Mouse (Mus musculus) heart, postnatal 10 days (tissue): ENCODE measurements around the gene Krit1. TPM values are rescaled to one million over a fixed set of nuclear protein-coding genes. Genes with fewer than 3 reads are reported as not detected.
"Not testable (repeated sequence)": the region's sequence is repeated elsewhere in the genome, so short reads cannot be mapped to it uniquely, and the experiment has no call there.

Experiments used
- DNase-seq, 2 experiments: peaks; one replicate each; pipeline ENCODE4 v3.0.0; 2021
- intact Hi-C: fragments of 180-260 bp; cut with DNase I; formaldehyde crosslinking; loops from one replicate; pipeline ENCODE4 v1.15.1; 2025
- total RNA-seq, 2 experiments: library from RNA; stranded (reverse); gene quantifications; 2 replicates each; pipeline ENCODE4 v1.2.3; 2021

The Krit1 gene
- 10 to 100 TPM; 31.7 to 35.7 TPM for total RNA-seq

DNA sequence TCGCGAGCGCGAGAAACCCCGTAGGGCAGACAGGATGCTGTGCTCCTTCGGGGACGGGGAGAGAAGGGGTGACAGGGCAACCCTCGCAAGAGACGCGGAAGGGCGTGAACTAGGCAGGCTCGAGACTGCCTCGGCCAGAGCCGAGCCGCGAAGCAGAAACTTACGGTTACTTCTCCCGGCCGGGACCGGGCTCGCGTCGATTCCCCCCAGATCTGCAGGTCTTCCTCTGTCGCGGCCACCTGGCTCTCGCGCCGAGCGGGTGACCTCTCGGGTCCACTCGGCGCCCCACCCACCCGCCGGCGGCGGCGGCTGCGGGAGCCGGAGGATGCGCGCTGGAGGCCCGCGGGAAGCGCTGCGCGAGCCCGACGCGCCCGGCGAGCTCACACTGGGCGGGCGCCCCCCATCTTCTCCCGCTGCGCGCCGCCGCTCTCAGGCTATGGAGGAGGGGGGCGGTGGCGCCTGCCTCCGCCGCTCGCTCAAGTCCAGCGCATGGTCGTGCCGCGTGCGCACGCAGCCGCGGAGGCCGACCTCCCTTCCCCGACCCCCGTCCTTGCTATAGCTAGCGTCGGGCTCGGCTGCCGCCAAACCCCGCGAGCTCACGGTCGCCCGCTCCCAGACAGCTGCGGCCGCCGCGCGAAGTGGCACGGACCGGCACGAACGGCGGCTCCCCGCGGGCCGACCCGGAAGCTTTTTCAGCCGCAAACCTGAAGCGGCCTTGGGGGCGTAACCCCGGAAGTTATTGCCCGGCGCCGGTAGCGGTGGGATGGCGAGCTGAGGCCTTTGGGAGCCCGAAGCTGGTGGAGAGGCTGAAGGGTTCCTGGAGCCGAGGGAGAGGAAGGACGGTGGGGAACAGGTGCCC is at the start of gene Krit1, which contains the start of gene Ankib1:
Gene Krit1 (plus strand): TSS at position 752 of the 859 bp plus-strand sequence.
Gene Ankib1 (minus strand): TSS at position 493 of the 859 bp plus-strand sequence.
- intact Hi-C loops: loop anchor here (2.0 to 5.0 kb wide), 2 partner anchors 70 to 156 kb away; no protein-coding TSS in a partner anchor
- DNase-seq: peak; percentile 93 to 94

DNA sequence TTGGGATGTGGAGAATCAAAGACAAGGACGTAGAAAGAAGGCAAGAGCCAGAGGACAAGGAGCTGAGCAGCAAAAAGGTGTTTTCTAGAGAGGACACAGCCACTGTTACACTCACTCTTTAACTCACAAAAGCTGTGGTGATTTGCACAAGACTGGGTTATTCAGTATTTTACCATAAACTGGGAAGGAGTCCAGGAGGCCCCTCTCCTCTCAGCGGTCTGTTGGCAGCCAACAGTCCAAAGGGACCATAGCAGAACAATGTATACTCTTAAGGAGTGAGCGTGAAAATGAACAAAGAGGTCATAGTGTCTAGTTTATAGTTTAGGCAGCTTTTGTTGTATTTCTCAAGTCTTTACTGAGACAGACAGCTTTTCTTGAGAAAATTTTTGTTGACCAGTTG is 31.5 kb upstream of the Krit1 start:
- DNase-seq: no peak
- intact Hi-C loops: no loop called here

- intact Hi-C loops: loop anchor here (2.0 kb wide), 1 partner anchor 13 kb away; no protein-coding TSS in a partner anchor
- no peak for DNase-seq
These were observed 31.0 kb upstream of the Krit1 start for GRCm38 (mm10) chr5:3772017-3772416.

DNA sequence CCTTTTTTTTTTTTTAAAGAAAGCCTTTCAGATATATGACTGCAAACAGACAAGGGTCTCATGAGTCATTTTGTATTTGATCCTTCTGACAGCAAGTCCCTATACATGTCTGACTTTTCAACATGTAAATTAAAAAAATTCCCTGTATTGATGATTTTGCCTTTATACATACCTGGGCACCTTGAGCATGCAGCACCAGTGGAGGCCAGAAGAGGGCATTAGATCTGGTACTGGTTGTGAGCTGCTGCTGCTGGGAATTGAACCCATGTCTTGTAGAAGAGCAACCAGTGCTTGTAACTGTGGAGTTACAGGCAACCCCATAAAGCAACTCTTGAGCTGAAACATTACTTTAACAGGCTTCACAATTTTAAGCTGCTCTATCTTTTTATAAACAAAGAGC is 20.3 kb upstream of the Krit1 start:
- intact Hi-C loops: no loop called here
- DNase-seq: no peak

DNA sequence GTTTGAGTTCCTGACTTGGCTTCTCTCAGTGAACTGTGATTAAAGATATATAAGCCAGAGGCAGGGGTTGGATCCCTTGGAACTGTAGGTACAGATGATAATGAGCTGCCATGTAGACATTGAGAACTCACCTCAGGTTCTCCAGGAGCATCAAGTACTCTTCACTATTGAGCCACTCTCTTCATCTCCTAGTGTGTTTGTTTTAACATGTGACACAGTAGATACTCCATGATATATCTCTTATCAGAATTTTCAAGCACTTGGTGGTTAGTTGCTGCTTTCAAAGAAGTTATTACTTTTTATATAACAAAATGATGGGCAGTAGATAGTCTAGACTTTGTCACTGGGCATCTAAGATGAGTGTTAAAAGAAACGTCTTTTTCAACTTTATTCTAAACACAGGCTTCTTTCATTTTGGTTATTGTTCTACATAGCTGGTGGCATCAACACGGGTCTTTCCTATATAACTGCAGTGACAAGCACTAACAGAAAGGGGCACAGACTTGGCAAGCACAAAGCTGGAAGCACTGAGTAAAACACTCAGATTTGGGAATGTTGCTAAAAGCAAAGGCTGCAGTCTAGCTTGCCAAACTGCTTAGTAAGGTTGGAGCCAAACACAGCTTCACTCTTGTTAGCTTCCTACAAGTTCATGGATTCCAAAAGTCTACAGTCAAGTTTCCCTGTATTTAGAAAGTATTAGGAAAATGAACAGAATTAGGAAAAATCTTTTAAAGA is 18.9 kb upstream of the Krit1 start:
- DNase-seq: no peak
- intact Hi-C loops: no loop called here

DNA sequence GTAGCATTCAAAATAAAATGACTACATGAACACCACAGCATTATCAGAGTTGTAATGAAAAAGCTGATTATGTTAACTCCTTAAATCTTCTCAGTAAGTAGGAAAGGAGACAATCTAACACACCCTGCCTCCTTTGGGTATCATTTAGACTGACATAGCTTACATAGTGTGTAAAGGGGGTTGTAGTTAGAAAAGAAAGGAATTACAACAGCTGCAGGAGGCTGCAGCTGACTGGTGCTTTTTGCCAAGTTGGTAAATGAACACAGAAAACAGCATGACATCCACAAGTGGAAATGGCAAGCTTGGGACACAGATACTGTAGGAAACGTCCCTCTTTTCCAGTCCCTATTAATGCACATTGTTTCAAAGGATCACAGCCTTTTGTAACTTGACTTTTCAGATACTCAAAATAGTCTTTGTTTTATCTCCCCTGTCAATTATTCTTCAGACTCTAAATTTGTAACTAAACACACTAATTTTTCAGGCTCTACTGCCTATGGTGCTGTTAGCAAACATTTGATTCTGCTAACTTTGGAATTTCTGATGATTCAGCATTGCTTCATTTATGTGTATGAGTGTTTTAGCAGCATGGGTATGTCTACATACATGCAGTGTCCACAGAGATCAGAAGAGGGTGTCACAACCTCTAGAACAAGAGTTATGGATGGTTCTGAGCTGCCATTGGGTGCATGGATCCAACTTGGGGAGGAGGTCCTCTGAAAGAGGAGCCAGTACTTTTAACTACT is 18.1 kb upstream of the Krit1 start:
- intact Hi-C loops: no loop called here
- DNase-seq: no peak

GRCm38 (mm10) chr5:3787548-3787947 is 15.4 kb upstream of the Krit1 start:
- intact Hi-C loops: no loop called here
- DNase-seq: peak; percentile 17 to 24

DNA sequence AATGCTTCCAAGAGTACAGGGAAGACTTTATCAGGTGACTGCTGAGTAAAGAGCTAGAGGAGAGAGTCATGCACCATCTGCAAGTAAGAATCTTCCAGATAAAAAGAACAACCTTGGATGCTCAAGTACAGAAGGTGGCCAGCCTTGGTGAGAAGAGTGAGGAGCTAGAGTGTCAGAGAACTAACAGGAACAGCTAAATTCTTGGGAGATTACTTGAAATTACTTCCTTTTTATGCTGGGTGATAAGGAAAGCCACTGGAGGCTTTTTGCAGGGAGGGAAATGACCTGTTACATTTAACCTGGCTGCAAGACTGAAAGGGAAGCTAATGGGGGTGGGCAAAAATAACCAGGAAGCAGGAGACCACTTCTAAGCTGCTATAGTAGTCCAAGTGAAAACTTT is 11.9 kb upstream of the Krit1 start:
- intact Hi-C loops: no loop called here
- no peak for DNase-seq

- DNase-seq, intact Hi-C loops: not testable (repeated sequence)
These were observed 5.9 kb upstream of the Krit1 start for GRCm38 (mm10) chr5:3797101-3797500.

GRCm38 (mm10) chr5:3798656-3799055 is 4.3 kb upstream of the Krit1 start:
- intact Hi-C loops: not testable (repeated sequence)

GRCm38 (mm10) chr5:3800041-3800440 is 2.9 kb upstream of the Krit1 start:
- DNase-seq: no peak
- intact Hi-C loops: loop anchor here (5.0 kb wide), 1 partner anchor 68 kb away; no protein-coding TSS in a partner anchor

More at GRCm38 (mm10) chr5:3798656-3799055, 4.3 kb upstream of the Krit1 start:
- DNase-seq: not testable (repeated sequence)

- no peak for DNase-seq
- intact Hi-C loops: loop anchor here (5.0 kb wide), 1 partner anchor 69 kb away; no protein-coding TSS in a partner anchor
These were observed 2.1 kb upstream of the Krit1 start for GRCm38 (mm10) chr5:3800881-3801280.

DNA sequence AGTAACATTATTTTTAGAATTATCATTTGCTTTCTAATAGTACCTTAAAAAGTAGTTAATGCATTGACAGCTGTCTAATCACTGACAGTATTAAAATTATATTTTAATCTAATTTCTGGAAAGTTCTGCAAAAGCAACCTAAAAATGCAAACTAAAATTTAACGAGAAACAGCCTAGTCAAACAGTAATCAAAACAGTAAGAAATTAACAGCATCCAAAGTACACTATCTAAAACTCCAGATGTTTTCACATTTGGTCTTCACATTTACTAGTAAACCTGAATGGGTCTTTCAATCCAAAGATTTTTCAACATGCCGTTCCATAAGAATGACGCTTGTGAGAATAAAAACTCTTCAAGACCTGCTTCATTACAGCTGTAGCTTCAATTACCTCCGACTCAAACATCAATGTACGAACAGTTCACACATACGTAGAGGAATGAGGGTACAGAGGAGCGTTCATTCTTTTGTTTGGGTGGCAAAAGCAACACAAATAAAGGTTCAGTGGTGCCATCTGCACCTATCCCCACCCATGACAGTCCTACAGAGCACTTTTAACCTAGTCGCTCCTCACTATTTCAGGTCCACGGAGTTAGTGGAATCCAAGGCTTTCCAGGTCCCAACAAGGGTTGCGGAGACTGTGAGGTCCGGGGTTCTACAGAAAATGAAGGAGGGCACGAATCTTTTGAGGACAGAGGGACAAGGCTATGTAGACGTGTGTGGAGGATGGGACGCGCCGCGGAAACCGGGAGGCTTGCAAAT is 1.1 kb upstream of the Krit1 start:
- intact Hi-C loops: loop anchor here (2.0 to 5.0 kb wide), 2 partner anchors 70 to 155 kb away; no protein-coding TSS in a partner anchor
- no peak for DNase-seq

DNA sequence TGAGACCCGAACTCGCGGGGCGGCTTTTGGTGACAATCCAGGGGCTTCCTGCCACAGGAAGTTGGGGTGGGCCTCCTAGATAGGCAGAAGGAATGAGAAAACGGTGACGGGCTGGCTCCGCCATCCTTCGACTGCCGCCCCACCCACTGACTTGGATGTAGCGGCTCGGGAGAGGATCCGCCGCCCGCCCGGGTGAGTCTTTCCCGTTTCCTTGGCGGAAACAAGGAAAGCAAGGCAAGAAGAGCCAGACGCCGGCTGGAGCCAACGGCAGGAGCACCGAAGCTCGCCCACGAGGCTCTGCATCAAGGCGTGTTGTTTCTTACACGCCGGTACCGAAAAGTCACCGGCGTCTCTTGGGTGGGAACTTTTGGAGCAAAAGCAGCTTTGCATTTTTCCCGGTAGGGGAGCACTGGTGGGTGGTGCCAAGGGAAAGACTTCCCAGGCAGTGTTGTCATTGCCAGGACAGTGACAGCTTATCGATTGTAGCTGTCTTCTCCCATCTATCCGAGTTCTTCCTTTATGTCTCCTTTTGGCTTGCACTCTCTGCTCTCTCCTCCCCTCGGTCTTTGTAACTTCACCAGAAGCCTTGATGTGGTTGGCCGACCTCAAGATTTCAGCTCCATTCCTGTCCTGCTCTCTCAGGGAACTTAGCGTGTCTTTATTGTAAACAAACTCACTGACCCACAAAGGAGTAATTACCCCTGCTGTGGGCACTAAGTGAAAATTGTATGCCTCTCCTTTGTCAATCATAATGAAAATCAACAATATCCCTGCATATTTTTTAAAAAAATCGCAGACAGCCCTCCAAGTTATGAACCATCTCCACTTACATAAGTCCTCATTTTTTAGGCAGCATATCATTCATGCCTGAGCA is 545 bp downstream of the Krit1 start:
- intact Hi-C loops: loop anchor here (2.0 to 5.0 kb wide), 2 partner anchors 71 to 157 kb away; no protein-coding TSS in a partner anchor
- DNase-seq: no peak

DNA sequence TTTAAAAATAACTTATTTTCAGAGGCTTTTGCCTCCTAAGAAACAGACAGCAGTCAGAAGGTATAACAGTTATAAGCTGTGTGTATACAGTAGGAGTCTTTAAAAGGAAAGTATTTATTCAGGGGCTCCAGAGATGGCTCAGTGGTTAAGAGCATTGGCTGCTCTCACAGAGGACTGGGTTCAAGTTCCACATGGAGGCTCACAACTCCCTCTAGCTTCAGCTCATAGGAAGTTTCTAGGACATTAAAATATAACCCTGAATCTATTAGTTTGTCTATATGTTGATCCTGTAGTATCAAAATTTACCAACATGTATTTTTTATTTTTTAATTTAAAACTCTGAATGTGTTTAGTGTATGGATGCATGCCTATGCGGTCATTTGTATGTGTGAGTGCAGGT is 5.5 kb downstream of the Krit1 start:
- intact Hi-C loops: no loop called here
- no peak for DNase-seq

GRCm38 (mm10) chr5:3834107-3834506 is 31.1 kb downstream of the Krit1 start:
- no peak for DNase-seq
- intact Hi-C loops: no loop called here

GRCm38 (mm10) chr5:3845026-3845425 is 42.0 kb downstream of the Krit1 start, which contains the start of gene Lrrd1:
Gene Lrrd1 (plus strand): TSS chr5:3845173.
- DNase-seq: peak; percentile 8 to 23
- intact Hi-C loops: no loop called here

DNA sequence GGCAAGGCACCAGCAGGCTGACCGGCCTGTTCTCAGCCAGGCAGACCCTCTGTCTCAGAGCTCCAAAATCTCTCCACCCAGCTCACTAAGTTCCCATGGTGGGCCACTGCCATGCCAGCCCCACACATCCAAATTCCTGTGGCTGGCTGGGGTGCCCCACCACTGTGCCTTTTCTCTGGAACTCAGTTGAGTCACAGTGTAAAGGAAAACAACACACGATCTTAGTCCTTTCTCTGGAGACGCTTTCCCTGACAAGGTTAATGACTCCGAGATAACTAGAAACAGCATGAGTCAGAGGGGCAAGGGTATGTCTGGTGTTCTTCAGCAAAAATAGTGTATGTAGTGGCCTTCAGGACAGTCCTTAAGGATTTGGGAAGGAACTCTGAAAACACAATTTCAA is 67.2 kb downstream of the Krit1 start:
- no peak for DNase-seq
- intact Hi-C loops: no loop called here

DNA sequence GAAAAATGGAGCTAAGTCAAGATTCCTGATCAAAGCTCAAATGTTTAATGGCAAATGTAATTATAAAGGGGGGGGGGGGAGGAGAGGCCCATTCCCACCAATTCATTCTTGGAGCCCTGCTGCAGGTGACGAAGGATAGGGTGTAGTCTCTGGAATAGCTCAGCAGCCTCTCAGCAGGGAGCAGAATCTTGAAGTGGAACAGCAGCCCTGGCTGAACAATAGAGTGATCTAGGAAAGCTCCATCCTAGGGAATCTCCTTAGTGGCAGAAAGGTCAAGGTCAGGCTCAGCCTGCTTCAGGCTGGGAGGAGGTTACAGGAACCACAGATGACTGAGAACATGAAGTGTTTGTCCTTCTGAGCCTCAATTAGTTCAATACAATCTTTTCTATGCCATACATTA is 69.4 kb downstream of the Krit1 start:
- DNase-seq: no peak
- intact Hi-C loops: no loop called here
